Mouse (Mus musculus): Measurements from ENCODE around the gene Gpt2. TPM values are rescaled to one million over a fixed set of nuclear protein-coding genes. Genes with fewer than 3 reads are reported as not detected.

The Gpt2 gene
- polyA plus RNA-seq (2014; fragmentation: Illumina TruSeq; extraction: RNeasy Lipid Tissue Mini Kit (QIAGEN cat#74804); ENCODE audit: low read depth, low replicate concordance), result 24.2 TPM

DNA sequence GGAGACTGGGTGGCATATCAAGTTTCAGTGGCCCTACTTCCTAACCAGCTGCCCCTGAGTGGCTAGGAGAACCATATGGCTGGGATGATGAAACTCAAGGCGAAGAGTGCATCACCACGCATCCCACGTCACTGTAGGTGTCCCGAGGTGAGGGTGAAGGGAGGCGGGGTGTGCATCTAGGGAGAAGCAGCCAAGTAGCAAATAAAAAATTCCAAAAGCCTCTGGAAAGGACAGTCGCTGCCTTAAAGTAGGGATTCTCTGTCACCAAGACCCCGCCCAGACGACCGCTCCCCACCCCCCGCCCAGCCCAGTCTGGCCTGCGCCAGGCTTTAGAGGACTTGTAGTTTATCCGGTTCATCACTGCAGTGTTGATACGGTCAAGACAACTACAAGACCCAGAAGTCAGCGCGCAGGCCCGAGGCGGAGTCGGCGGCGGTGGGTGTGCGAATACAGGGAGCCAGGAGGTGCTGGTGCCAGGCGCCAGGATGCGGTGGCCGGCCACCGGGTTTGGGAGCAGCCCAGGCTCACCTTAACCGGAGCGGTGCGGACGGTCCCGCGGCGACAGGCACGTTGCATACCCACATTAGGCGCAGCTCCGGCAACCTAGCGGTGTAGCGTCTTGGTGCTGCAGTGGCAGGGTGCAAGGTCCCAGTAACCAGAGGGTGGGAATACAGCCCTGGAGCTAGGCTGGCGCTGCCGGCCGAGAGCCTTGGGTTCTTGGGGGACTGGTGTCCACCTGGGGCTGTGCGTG, at the start of gene Gpt2:
Gene Gpt2, plus strand, starts transcription at position 452 of the 751 bp plus-strand sequence.

DNA sequence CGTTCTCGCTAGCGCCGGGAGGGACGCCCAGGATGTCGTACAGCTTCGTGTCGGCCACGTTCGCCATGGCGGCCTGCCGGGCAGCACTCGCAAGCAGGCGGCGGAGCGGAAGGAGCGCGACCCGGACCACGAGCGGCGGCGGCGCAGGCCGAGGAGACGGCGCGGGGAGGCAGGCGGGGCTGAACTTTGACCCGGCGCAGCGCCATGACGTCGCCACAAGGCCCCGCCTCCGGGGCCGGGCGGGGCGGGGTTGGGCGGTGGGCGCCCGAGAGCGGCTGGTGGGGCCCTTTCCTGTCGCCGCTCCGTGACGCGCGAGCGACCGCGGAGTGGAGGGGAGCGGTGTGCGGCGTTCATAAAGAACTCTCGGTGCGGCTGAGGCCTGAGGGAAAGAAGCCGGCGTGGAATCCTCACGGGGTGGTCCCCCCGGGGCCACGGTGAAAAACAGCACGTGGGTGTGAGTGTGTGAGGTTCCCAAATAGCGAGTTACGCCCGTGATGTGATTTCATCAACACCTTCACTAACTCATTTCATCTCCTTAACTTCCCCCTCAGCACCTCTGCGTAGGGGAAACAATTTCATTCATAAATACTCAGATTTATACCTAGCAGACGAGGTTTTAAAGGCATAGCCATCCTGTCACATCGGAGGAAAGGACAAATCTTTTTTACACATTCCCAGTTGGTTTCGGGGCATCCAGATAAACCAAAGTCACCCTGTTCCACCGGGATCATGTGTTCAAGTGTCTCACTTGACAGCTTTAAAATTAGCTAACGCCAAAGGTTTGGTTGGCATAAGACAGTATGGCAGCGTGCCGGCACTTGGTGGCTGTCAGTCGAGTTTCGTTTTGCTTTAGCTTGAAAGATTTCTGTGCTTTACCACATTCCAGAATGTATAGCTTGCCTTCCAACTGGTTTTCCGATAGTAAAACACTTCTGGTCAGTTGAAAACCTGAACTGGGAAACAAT, 63.1 kb downstream of the Gpt2 start, which contains the start of gene Dnaja2:
Gene Dnaja2, minus strand, starts transcription at position 164 of the 965 bp plus-strand sequence.

Other genes with a start within 250 kb of the Gpt2 start
- 47.1 TPM for gene Orc6, start 192.9 kb upstream of the Gpt2 start, polyA plus RNA-seq (2014; fragmentation: Illumina TruSeq; extraction: RNeasy Lipid Tissue Mini Kit (QIAGEN cat#74804); ENCODE audit: low read depth, low replicate concordance)
- 361 TPM for gene Vps35, start 192.8 kb upstream of the Gpt2 start, polyA plus RNA-seq (2014; fragmentation: Illumina TruSeq; extraction: RNeasy Lipid Tissue Mini Kit (QIAGEN cat#74804); ENCODE audit: low read depth, low replicate concordance)
- gene Mylk3, start 106.2 kb upstream of the Gpt2 start, polyA plus RNA-seq (2014; fragmentation: Illumina TruSeq; extraction: RNeasy Lipid Tissue Mini Kit (QIAGEN cat#74804); ENCODE audit: low read depth, low replicate concordance), result 0.13 TPM
- 53.8 TPM for gene 4921524J17Rik, start 59.7 kb upstream of the Gpt2 start, polyA plus RNA-seq (2014; fragmentation: Illumina TruSeq; extraction: RNeasy Lipid Tissue Mini Kit (QIAGEN cat#74804); ENCODE audit: low read depth, low replicate concordance)
- 318 TPM for gene Dnaja2, start 62.8 kb downstream of the Gpt2 start, polyA plus RNA-seq (2014; fragmentation: Illumina TruSeq; extraction: RNeasy Lipid Tissue Mini Kit (QIAGEN cat#74804); ENCODE audit: low read depth, low replicate concordance)
- gene Neto2, start 208.3 kb downstream of the Gpt2 start, polyA plus RNA-seq (2014; fragmentation: Illumina TruSeq; extraction: RNeasy Lipid Tissue Mini Kit (QIAGEN cat#74804); ENCODE audit: low read depth, low replicate concordance), result 4.1 TPM

Data from sigmoid colon, adult 10 weeks (tissue).